Mouse (Mus musculus): Measurements from ENCODE around the gene Gm42742. TPM values are rescaled to one million over a fixed set of nuclear protein-coding genes. Genes with fewer than 3 reads are reported as not detected.

Gene Gm42742
- polyA plus RNA-seq, 1 experiment from 2014 or later, result 37.4 TPM

GRCm38 (mm10) chr7:127030172-127030571 is 9.3 kb upstream of the Gm42742 start:
- Histone ChIP-seq H3K9me3 (ENCODE audit: low read depth, low read length) (no peaks in the 10 kb centered on the region), H3K4me3 (ENCODE audit: low read depth, low read length) (no peak overlapping the region), H3K36me3 (ENCODE audit: insufficient read depth) (peaks cover 76% of the 10 kb centered on the region), H3K4me2 (no peak overlapping the region), H3K4me1 (ENCODE audit: insufficient read depth) (peaks cover 6% of the 10 kb centered on the region; the same call in 1 of the 2 replicates), H3K9ac (no peak overlapping the region), H3K27ac (ENCODE audit: low read depth) (no peak overlapping the region), H3K27me3 (ENCODE audit: insufficient read depth, low read length) (no peaks in the 10 kb centered on the region)
- no peak for DNase-seq
- ATAC-seq (ENCODE audit: insufficient read depth), result no peak
- WGBS, result 95% methylated on average over 1 of the region's 1 CpGs
- TF ChIP-seq CTCF (IDR thresholded peaks at IDR 0.05; ENCODE audit: low read depth), result no peak

DNA sequence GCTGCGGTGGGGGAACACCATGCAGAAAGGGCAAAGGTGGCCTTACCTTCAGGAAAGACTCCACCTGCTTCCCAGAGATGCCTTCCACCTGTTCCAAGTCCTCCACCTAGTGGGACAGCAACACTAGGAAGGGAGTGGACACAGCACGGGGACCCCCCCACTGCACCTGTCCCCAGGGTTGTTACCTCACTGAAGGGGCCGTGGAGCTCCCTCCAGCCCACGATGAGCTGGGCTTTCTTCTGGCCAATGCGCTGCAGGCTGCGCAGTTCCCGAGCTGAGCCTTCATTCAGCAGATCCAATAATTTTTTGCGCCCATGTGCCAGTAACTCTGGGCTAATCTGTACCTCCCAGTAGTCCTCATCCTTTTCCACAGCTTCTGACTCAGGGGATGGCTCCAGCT is 7.0 kb upstream of the Gm42742 start:
- Histone ChIP-seq H3K4me2 (peak overlapping the region; percentile 99), H3K4me1 (ENCODE audit: insufficient read depth) (peaks cover 18% of the 10 kb centered on the region), H3K4me3 (ENCODE audit: low read depth, low read length) (peak overlapping the region; percentile 97), H3K9me3 (ENCODE audit: low read depth, low read length) (no peaks in the 10 kb centered on the region), H3K27me3 (ENCODE audit: insufficient read depth, low read length) (no peaks in the 10 kb centered on the region), H3K9ac (peak overlapping the region; percentile 56), H3K27ac (ENCODE audit: low read depth) (peak overlapping the region; percentile 99), H3K36me3 (ENCODE audit: insufficient read depth) (peaks cover 73% of the 10 kb centered on the region)
- WGBS, result 62% methylated on average over 8 of the region's 8 CpGs
- peak; percentile 0; the same call in 1 of the 2 replicates for ATAC-seq (ENCODE audit: insufficient read depth)
- no peak for DNase-seq
- TF ChIP-seq CTCF (IDR thresholded peaks at IDR 0.05; ENCODE audit: low read depth), result no peak

DNA sequence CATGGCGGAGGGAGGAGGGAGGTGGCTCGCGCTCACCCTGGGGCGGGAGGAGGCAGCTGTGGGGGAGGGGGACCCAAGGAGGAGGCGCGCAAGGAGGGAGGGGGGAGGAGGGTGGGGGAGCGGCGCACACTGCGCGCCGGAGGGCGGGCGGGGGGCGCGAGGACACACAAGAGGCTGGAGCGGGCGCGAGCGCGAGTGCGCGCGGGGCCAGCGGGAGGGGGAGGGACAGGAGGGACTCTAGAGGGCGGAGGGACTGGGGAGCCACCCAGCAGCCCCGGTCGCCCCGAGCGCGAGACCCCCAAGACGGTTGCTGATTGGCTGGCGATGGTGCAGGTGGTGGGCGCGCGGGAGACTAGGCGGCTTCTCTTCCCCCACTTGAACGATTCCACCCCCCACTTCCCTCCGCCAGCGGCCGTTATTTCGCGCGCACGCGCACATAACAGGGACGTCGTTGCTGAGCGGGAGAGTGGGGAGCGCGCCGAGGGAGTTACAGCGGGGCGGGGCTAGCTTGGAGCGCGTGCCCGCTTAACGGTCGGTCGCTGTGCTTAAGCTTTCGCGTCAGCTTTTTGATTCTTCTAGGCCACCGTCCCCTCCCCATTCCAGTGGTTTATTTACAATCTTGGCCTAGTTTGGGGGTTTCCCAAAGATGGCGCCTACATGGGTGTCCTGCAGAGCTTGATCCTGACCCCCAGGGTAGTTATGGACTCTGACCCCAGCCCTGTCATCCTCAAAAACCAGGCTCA is 6.3 kb upstream of the Gm42742 start, which contains the start of gene Maz:
Maz (minus strand) TSS at position 54 of the 743 bp plus-strand sequence.
- Histone ChIP-seq H3K4me1 (ENCODE audit: insufficient read depth) (peaks cover 22% of the 10 kb centered on the region), H3K9me3 (ENCODE audit: low read depth, low read length) (no peaks in the 10 kb centered on the region), H3K4me3 (ENCODE audit: low read depth, low read length) (peak within 1 kb of the TSS; percentile 97), H3K27me3 (ENCODE audit: insufficient read depth, low read length) (no peaks in the 10 kb centered on the region), H3K36me3 (ENCODE audit: insufficient read depth) (peaks cover 73% of the 10 kb centered on the region), H3K9ac (peak within 1 kb of the TSS; percentile 97), H3K27ac (ENCODE audit: low read depth) (peak within 1 kb of the TSS; percentile 99), H3K4me2 (peak within 1 kb of the TSS; percentile 99)
- peak; percentile 89 for ATAC-seq (ENCODE audit: insufficient read depth)
- whole genome bisulfite sequencing, result under 1% methylated on average over 60 of the region's 63 CpGs
- TF ChIP-seq CTCF (IDR thresholded peaks at IDR 0.05; ENCODE audit: low read depth), result no peak
- DNase-seq, result peak; percentile 100

DNA sequence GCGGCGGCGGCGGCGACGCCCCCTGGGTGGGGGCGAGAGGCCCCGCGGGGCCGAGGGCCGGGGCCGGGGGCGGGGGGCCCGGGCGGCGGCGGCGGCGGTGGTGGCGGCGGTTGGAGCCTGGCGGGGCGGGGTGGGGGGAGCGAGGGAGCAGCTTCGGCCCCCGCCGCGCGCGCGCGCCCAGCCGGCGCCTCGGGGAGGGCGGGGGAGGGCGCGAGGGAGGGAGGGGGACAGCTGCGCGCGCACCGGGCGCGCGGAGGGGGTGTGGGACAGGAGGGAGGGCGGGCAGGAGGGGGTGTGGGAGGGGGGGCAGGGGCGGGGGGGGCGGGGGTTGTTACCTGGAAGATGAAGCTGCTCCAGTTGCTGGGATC is 5.7 kb upstream of the Gm42742 start:
- 0% methylated on average over 23 of the region's 48 CpGs for WGBS
- ATAC-seq (ENCODE audit: insufficient read depth), result no peak
- Histone ChIP-seq H3K4me3 (ENCODE audit: low read depth, low read length) (peak overlapping the region; percentile 97), H3K27me3 (ENCODE audit: insufficient read depth, low read length) (no peaks in the 10 kb centered on the region), H3K36me3 (ENCODE audit: insufficient read depth) (peaks cover 73% of the 10 kb centered on the region), H3K4me2 (peak overlapping the region; percentile 99), H3K9ac (peak overlapping the region; percentile 97), H3K27ac (ENCODE audit: low read depth) (peak overlapping the region; percentile 99), H3K4me1 (ENCODE audit: insufficient read depth) (peaks cover 22% of the 10 kb centered on the region), H3K9me3 (ENCODE audit: low read depth, low read length) (no peaks in the 10 kb centered on the region)
- no peak for DNase-seq
- TF ChIP-seq CTCF (IDR thresholded peaks at IDR 0.05; ENCODE audit: low read depth), result no peak

DNA sequence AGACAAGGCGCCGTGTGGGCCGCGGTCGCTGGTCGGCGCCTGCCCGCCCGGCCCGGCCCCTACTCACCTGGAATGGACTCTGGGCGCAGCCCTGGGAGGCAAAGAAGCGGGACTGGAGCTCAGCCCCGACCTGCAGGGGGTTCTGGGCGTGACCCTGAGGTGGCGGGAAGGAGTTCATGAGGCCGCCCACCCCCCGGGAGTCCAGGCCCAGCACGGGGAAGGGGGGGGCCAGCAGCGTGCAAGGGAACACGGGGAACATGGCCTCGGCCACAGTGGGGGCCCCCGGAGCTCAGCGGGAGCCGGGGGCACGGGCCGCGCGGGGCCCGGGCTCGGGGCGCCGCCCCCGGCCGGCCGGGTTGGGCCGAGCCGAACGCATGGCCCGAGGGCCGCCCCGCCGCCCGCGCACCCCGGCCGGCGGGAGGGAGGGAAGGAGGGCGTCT is 5.3 kb upstream of the Gm42742 start:
- Histone ChIP-seq H3K4me1 (ENCODE audit: insufficient read depth) (peaks cover 22% of the 10 kb centered on the region), H3K27me3 (ENCODE audit: insufficient read depth, low read length) (no peaks in the 10 kb centered on the region), H3K9me3 (ENCODE audit: low read depth, low read length) (no peaks in the 10 kb centered on the region), H3K36me3 (ENCODE audit: insufficient read depth) (peaks cover 69% of the 10 kb centered on the region), H3K4me2 (peak overlapping the region; percentile 99), H3K4me3 (ENCODE audit: low read depth, low read length) (peak overlapping the region; percentile 97), H3K9ac (peak overlapping the region; percentile 97), H3K27ac (ENCODE audit: low read depth) (peak overlapping the region; percentile 99)
- peak; percentile 74 for DNase-seq
- under 1% methylated on average over 29 of the region's 48 CpGs for WGBS
- no peak for TF ChIP-seq CTCF (IDR thresholded peaks at IDR 0.05; ENCODE audit: low read depth)
- ATAC-seq (ENCODE audit: insufficient read depth), result peak; percentile 21

DNA sequence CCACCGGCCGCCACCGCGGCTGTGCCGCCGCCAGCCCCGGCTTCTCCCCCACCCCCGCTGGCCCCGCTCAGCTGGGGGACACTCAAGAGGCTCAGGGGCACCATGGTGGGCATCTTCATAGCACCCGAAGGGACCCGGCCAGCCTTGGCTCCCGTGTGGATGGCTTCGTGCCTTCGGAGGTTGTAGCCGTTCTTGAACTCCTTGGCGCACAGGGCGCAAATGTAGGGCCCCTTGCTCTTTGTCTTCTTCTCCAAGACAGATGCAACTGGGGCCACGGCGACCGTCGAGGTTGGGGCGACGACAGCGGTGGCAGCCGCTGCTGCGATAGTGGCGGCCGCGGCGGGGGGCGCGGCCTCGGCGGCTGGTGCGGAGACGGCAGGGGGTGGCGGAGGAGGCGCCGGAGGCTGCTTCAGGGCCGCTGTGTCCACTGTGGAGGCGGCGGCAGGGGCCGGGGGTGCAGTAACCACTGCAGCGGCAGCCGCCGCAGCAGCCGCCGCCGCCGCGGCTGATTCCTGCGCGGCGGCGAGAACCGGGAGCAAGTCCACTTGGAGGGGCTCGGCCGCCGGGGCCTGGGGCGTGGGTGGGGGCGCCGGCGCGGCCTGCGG is 4.8 kb upstream of the Gm42742 start:
- peak; percentile 54 for DNase-seq
- Histone ChIP-seq H3K4me2 (peak overlapping the region; percentile 99), H3K27me3 (ENCODE audit: insufficient read depth, low read length) (no peaks in the 10 kb centered on the region), H3K27ac (ENCODE audit: low read depth) (peak overlapping the region; percentile 99), H3K4me3 (ENCODE audit: low read depth, low read length) (peak overlapping the region; percentile 97), H3K9ac (peak overlapping the region; percentile 97), H3K4me1 (ENCODE audit: insufficient read depth) (peaks cover 22% of the 10 kb centered on the region), H3K36me3 (ENCODE audit: insufficient read depth) (peaks cover 64% of the 10 kb centered on the region), H3K9me3 (ENCODE audit: low read depth, low read length) (no peaks in the 10 kb centered on the region)
- no peak for ATAC-seq (ENCODE audit: insufficient read depth)
- under 1% methylated on average over 65 of the region's 65 CpGs for WGBS
- no peak for TF ChIP-seq CTCF (IDR thresholded peaks at IDR 0.05; ENCODE audit: low read depth)

All from lung, embryonic 14.5 days (tissue).